Mouse (Mus musculus) forebrain, embryonic 11.5 days (tissue): ENCODE measurements at regions not wholly inside any gene's neighbourhood (a gene's known extent, or its start where the extent isn't known, plus 50 kb on each side); places are given as distances from the start of the nearest gene placed in this dataset.

ENCODE experiments used
- ATAC-seq: fragments of 200-750 bp; cut with Nextera tagmentation; replicated peaks from 2 replicates; pipeline ENCODE4 v1.8.0; 2017; ENCODE audit warnings: moderate TSS enrichment; ENCODE audit not compliant: low FRiP score
- DNase-seq: peaks from one replicate; pipeline ENCODE4 v3.0.0-alpha.2; 2017; ENCODE audit warnings: low spot score
- H3K27ac ChIP-seq: fragments of 300-500 bp; sonication (generic); 2 replicates; pipeline ENCODE4 v1.5.1; 2014; ENCODE audit warnings: low read depth, low read length
- H3K27me3 ChIP-seq: fragments of 300-500 bp; sonication (generic); 2 replicates; pipeline ENCODE4 v1.6.1; 2014; ENCODE audit warnings: mild to moderate bottlenecking, low read length, mixed read lengths; ENCODE audit not compliant: control insufficient read depth, insufficient read depth
- H3K36me3 ChIP-seq: fragments of 300-500 bp; sonication (generic); 2 replicates; pipeline ENCODE4 v1.6.1; 2014; ENCODE audit warnings: mild to moderate bottlenecking, low read length, moderate library complexity, mixed read lengths; ENCODE audit not compliant: control insufficient read depth, insufficient read depth
- H3K4me1 ChIP-seq: fragments of 300-500 bp; sonication (generic); replicated peaks from 2 replicates; pipeline ENCODE4 v1.6.1; 2014; ENCODE audit warnings: low read length, mixed read lengths; ENCODE audit not compliant: control insufficient read depth, insufficient read depth
- H3K4me2 ChIP-seq: fragments of 300-500 bp; sonication (generic); 2 replicates; pipeline ENCODE4 v1.6.1; 2014; ENCODE audit warnings: low read depth, mild to moderate bottlenecking, low read length, moderate library complexity, mixed read lengths; ENCODE audit not compliant: severe bottlenecking
- H3K4me3 ChIP-seq: fragments of 300-500 bp; sonication (generic); 2 replicates; pipeline ENCODE4 v1.5.1; 2014; ENCODE audit warnings: low read depth, low read length
- H3K9ac ChIP-seq: fragments of 300-500 bp; sonication (generic); 2 replicates; pipeline ENCODE4 v1.6.1; 2014; ENCODE audit warnings: low read length
- H3K9me3 ChIP-seq: fragments of 300-500 bp; sonication (generic); 2 replicates; pipeline ENCODE4 v1.6.1; 2016; ENCODE audit warnings: low read length, mixed read lengths; ENCODE audit not compliant: control insufficient read depth
- WGBS: fragments of 180-500 bp; shearing (Covaris S2); extraction: QIAGEN DNeasy Blood & Tissue Kit; methylation state at CpG from one replicate; pipeline ENCODE4 v1.1.7; 2014; 5-methylcytosine and 5-hydroxymethylcytosine counted together

- Histone ChIP-seq H3K36me3 (no peaks in the 10 kb centered on the region), H3K4me3 (no peak overlapping the region), H3K9ac (no peak overlapping the region), H3K4me2 (no peak overlapping the region), H3K27me3 (no peaks in the 10 kb centered on the region), H3K9me3 (no peaks in the 10 kb centered on the region), H3K27ac (no peak overlapping the region), H3K4me1 (no peaks in the 10 kb centered on the region)
- WGBS: 8% methylated on average over 5 of the region's 5 CpGs
- peak; percentile 50 for DNase-seq
- peak; percentile 85 for ATAC-seq
Observed at GRCm38 (mm10) chr2:56025059-56025458, 589.3 kb downstream of the Kcnj3 start.

GRCm38 (mm10) chr2:56028958-56029357 lies 593.2 kb downstream of the Kcnj3 start:
- Histone ChIP-seq H3K36me3 (no peaks in the 10 kb centered on the region), H3K4me2 (no peak overlapping the region), H3K27ac (no peak overlapping the region), H3K27me3 (no peaks in the 10 kb centered on the region), H3K4me1 (no peaks in the 10 kb centered on the region), H3K9ac (no peak overlapping the region), H3K4me3 (no peak overlapping the region), H3K9me3 (no peaks in the 10 kb centered on the region)
- whole genome bisulfite sequencing: 84% methylated on average over 2 of the region's 2 CpGs
- ATAC-seq (no peak), DNase-seq (no peak)
